Mouse (Mus musculus): ENCODE results near the gene Zmynd8.

GRCm38 (mm10) chr2:165788005-165788404 is 110.8 kb downstream of the Zmynd8 start:
- no peak for TF ChIP-seq CTCF (IDR thresholded peaks at IDR 0.05; ENCODE audit: control insufficient read depth, insufficient read depth, insufficient read length)
- no peak for TF ChIP-seq MAX (IDR thresholded peaks at IDR 0.05)
- no peak for TF ChIP-seq USF1 (IDR thresholded peaks at IDR 0.05; ENCODE audit: low read depth)
- TF ChIP-seq CEBPB (IDR thresholded peaks at IDR 0.05; ENCODE audit: low read depth) = no peak
